Mouse (Mus musculus) kidney, adult 11 months (tissue): ENCODE measurements around the gene Flt3l.
"Not testable (repeated sequence)": the region's sequence is repeated elsewhere in the genome, so short reads cannot be mapped to it uniquely, and the experiment has no call there.

Source experiments
- DNase-seq: peaks from one replicate; pipeline ENCODE4 v3.0.0; 2022

Gene Flt3l

GRCm38 (mm10) chr7:45162996-45163615 lies 26.9 kb upstream of the Flt3l start:
- DNase-seq, result no peak

- no peak for DNase-seq
Measured at GRCm38 (mm10) chr7:45162551-45162950, 26.3 kb upstream of the Flt3l start.

- DNase-seq, result peak; percentile 86
Measured at GRCm38 (mm10) chr7:45161612-45162473, 25.6 kb upstream of the Flt3l start.

- no peak for DNase-seq
Measured at GRCm38 (mm10) chr7:45160866-45161265, 24.6 kb upstream of the Flt3l start.

- no peak for DNase-seq
Measured at GRCm38 (mm10) chr7:45160316-45160800, 24.1 kb upstream of the Flt3l start.

GRCm38 (mm10) chr7:45158991-45159390 lies 22.8 kb upstream of the Flt3l start:
- DNase-seq, result no peak

GRCm38 (mm10) chr7:45157459-45157858 lies 21.2 kb upstream of the Flt3l start:
- no peak for DNase-seq

GRCm38 (mm10) chr7:45156206-45156605 lies 20.0 kb upstream of the Flt3l start:
- no peak for DNase-seq

GRCm38 (mm10) chr7:45155590-45155989 lies 19.4 kb upstream of the Flt3l start:
- DNase-seq, result no peak

GRCm38 (mm10) chr7:45154993-45155514 lies 18.8 kb upstream of the Flt3l start:
- DNase-seq, result peak; percentile 59

GRCm38 (mm10) chr7:45154096-45154992 lies 18.1 kb upstream of the Flt3l start, which contains the start of the genes Pih1d1 and Aldh16a1:
TSS of gene Pih1d1 (plus strand) at chr7:45154303.
TSS of gene Aldh16a1 (minus strand) at chr7:45154584.
- peak; percentile 97 for DNase-seq

GRCm38 (mm10) chr7:45153586-45153985 lies 17.4 kb upstream of the Flt3l start:
- DNase-seq, result no peak

- DNase-seq, result not testable (repeated sequence)
Measured at GRCm38 (mm10) chr7:45153052-45153451, 16.8 kb upstream of the Flt3l start.

- DNase-seq, result peak; percentile 59
Measured at GRCm38 (mm10) chr7:45151303-45151702, 15.1 kb upstream of the Flt3l start.

GRCm38 (mm10) chr7:45150321-45150720 lies 14.1 kb upstream of the Flt3l start:
- DNase-seq, result no peak

GRCm38 (mm10) chr7:45149545-45149944 lies 13.3 kb upstream of the Flt3l start:
- DNase-seq, result no peak

- no peak for DNase-seq
Measured at GRCm38 (mm10) chr7:45148534-45149098, 12.4 kb upstream of the Flt3l start.

GRCm38 (mm10) chr7:45147899-45148298 lies 11.7 kb upstream of the Flt3l start:
- DNase-seq, result peak; percentile 66

GRCm38 (mm10) chr7:45147267-45147666 lies 11.0 kb upstream of the Flt3l start:
- DNase-seq, result peak; percentile 62

- no peak for DNase-seq
Measured at GRCm38 (mm10) chr7:45145460-45145859, 9.2 kb upstream of the Flt3l start.

GRCm38 (mm10) chr7:45144368-45145174 lies 8.3 kb upstream of the Flt3l start:
- no peak for DNase-seq
